Mouse (Mus musculus) hindbrain, embryonic 14.5 days (tissue): ENCODE measurements around the gene Mettl25. TPM values are rescaled to one million over a fixed set of nuclear protein-coding genes. Genes with fewer than 3 reads are reported as not detected.
A peak's percentile ranks its signal among the peaks of the same experiment; 100 is the strongest.

Source experiments
- ATAC-seq: fragments of 200-750 bp; cut with Nextera tagmentation; 2 replicates; pipeline ENCODE4 v1.8.0; 2017; ENCODE audit warnings: moderate number of reproducible peaks, mild to moderate bottlenecking, moderate TSS enrichment, moderate library complexity; ENCODE audit not compliant: low FRiP score
- DNase-seq: peaks from one replicate; pipeline ENCODE4 v3.0.0-alpha.2; 2015; ENCODE audit warnings: low spot score
- H3K27ac ChIP-seq: fragments of 300-500 bp; sonication (generic); 2 replicates; pipeline ENCODE4 v1.5.1; 2014; ENCODE audit warnings: mild to moderate bottlenecking, moderate library complexity
- H3K27me3 ChIP-seq: fragments of 300-500 bp; sonication (generic); 2 replicates; pipeline ENCODE4 v1.6.1; 2014; ENCODE audit warnings: mild to moderate bottlenecking, low read length, mixed read lengths; ENCODE audit not compliant: control insufficient read depth, insufficient read depth
- H3K36me3 ChIP-seq: fragments of 300-500 bp; sonication (generic); replicated peaks from 2 replicates; pipeline ENCODE4 v1.6.1; 2014; ENCODE audit not compliant: control insufficient read depth, insufficient read depth
- H3K4me1 ChIP-seq: fragments of 300-500 bp; sonication (generic); replicated peaks from 2 replicates; pipeline ENCODE4 v1.6.1; 2014; ENCODE audit warnings: antibody characterized with exemption, low read length, mixed read lengths; ENCODE audit not compliant: control insufficient read depth, insufficient read depth
- H3K4me2 ChIP-seq: fragments of 300-500 bp; sonication (generic); replicated peaks from 2 replicates; pipeline ENCODE4 v1.6.1; 2014; ENCODE audit warnings: mild to moderate bottlenecking, moderate library complexity
- H3K4me3 ChIP-seq: fragments of 300-500 bp; sonication (generic); replicated peaks from 2 replicates; pipeline ENCODE4 v1.5.1; 2014; ENCODE audit warnings: mild to moderate bottlenecking, low read length
- H3K9ac ChIP-seq: fragments of 300-500 bp; sonication (generic); 2 replicates; pipeline ENCODE4 v1.6.1; 2014
- H3K9me3 ChIP-seq: fragments of 300-500 bp; sonication (generic); 2 replicates; pipeline ENCODE4 v1.6.1; 2016; ENCODE audit warnings: low read length; ENCODE audit not compliant: control insufficient read depth
- WGBS: fragments of 180-500 bp; shearing (Covaris S2); extraction: QIAGEN DNeasy Blood & Tissue Kit; methylation state at CpG from one replicate; pipeline ENCODE4 v1.1.7; 2014; 5-methylcytosine and 5-hydroxymethylcytosine counted together
- polyA plus RNA-seq: library from polyadenylated mRNA; unstranded; fragments of >200 nt; fragmentation: Nextera tagmentation; extraction: Ambion mirVana; gene quantifications from 2 replicates; pipeline ENCODE4 v1.2.1, GENCODE M21; 2014

Gene Mettl25
- polyA plus RNA-seq, 1 experiment from 2014 or later: 17.8 TPM

- no peaks in the 10 kb centered on the region for H3K27me3 ChIP-seq
- ATAC-seq (no peak), DNase-seq (no peak)
Observed at GRCm38 (mm10) chr10:105760046-105760445, 81.1 kb downstream of the Mettl25 start.

GRCm38 (mm10) chr10:105753831-105754605 lies 87.2 kb downstream of the Mettl25 start:
- ATAC-seq (no peak), DNase-seq (no peak)
- H3K4me2 ChIP-seq: no peak overlapping the region
- H3K4me3 ChIP-seq: no peak overlapping the region
- no peaks in the 10 kb centered on the region for H3K27me3 ChIP-seq
- H3K4me1 ChIP-seq: no peaks in the 10 kb centered on the region
- H3K27ac ChIP-seq: no peak overlapping the region
- no peaks in the 10 kb centered on the region for H3K36me3 ChIP-seq
- WGBS: 75% methylated on average over 5 of the region's 5 CpGs
- H3K9ac ChIP-seq: no peak overlapping the region
- no peaks in the 10 kb centered on the region for H3K9me3 ChIP-seq

More at GRCm38 (mm10) chr10:105760046-105760445, 81.1 kb downstream of the Mettl25 start:
- Histone ChIP-seq H3K4me1 (no peaks in the 10 kb centered on the region), H3K4me2 (no peak overlapping the region), H3K4me3 (no peak overlapping the region), H3K27ac (no peak overlapping the region), H3K36me3 (no peaks in the 10 kb centered on the region), H3K9me3 (no peaks in the 10 kb centered on the region), H3K9ac (no peak overlapping the region)
- WGBS: 78% methylated on average over 7 of the region's 7 CpGs

GRCm38 (mm10) chr10:105746019-105746418 lies 95.2 kb downstream of the Mettl25 start:
- Histone ChIP-seq H3K9ac (no peak overlapping the region), H3K27me3 (no peaks in the 10 kb centered on the region), H3K36me3 (no peaks in the 10 kb centered on the region), H3K4me2 (no peak overlapping the region), H3K4me1 (no peaks in the 10 kb centered on the region), H3K27ac (no peak overlapping the region), H3K9me3 (no peaks in the 10 kb centered on the region), H3K4me3 (no peak overlapping the region)
- WGBS: 82% methylated on average over 1 of the region's 1 CpGs
- no peak for DNase-seq
- no peak for ATAC-seq

GRCm38 (mm10) chr10:105741736-105742135 lies 99.4 kb downstream of the Mettl25 start:
- Histone ChIP-seq H3K4me1 (no peaks in the 10 kb centered on the region), H3K4me2 (no peak overlapping the region), H3K9me3 (no peaks in the 10 kb centered on the region), H3K27ac (no peak overlapping the region), H3K27me3 (no peaks in the 10 kb centered on the region), H3K9ac (no peak overlapping the region), H3K36me3 (no peaks in the 10 kb centered on the region), H3K4me3 (no peak overlapping the region)
- ATAC-seq (peak; percentile 68; the same call in 1 of the 2 replicates), DNase-seq (peak; percentile 35)
- 54% methylated on average over 6 of the region's 6 CpGs for WGBS

GRCm38 (mm10) chr10:105738942-105739341 lies 102.2 kb downstream of the Mettl25 start:
- DNase-seq: no peak
- H3K27me3 ChIP-seq: no peaks in the 10 kb centered on the region
- no peak overlapping the region for H3K4me2 ChIP-seq
- no peaks in the 10 kb centered on the region for H3K4me1 ChIP-seq
- no peak overlapping the region for H3K9ac ChIP-seq
- 81% methylated on average over 5 of the region's 5 CpGs for WGBS
- ATAC-seq: no peak
- H3K36me3 ChIP-seq: no peaks in the 10 kb centered on the region
- H3K9me3 ChIP-seq: no peaks in the 10 kb centered on the region
- no peak overlapping the region for H3K4me3 ChIP-seq
- H3K27ac ChIP-seq: no peak overlapping the region

GRCm38 (mm10) chr10:105727798-105728197 lies 113.4 kb downstream of the Mettl25 start:
- H3K9ac ChIP-seq: no peak overlapping the region
- WGBS: 59% methylated on average over 2 of the region's 2 CpGs
- H3K36me3 ChIP-seq: no peaks in the 10 kb centered on the region

GRCm38 (mm10) chr10:105727353-105727752 lies 113.8 kb downstream of the Mettl25 start:
- Histone ChIP-seq H3K9me3 (no peaks in the 10 kb centered on the region), H3K9ac (no peak overlapping the region), H3K27ac (no peak overlapping the region), H3K4me1 (no peaks in the 10 kb centered on the region), H3K4me2 (no peak overlapping the region), H3K36me3 (no peaks in the 10 kb centered on the region), H3K27me3 (no peaks in the 10 kb centered on the region), H3K4me3 (no peak overlapping the region)
- DNase-seq: no peak
- no peak for ATAC-seq
- WGBS: 56% methylated on average over 6 of the region's 6 CpGs

More at GRCm38 (mm10) chr10:105727798-105728197, 113.4 kb downstream of the Mettl25 start:
- DNase-seq (no peak), ATAC-seq (no peak)
- no peaks in the 10 kb centered on the region for H3K4me1 ChIP-seq
- no peak overlapping the region for H3K27ac ChIP-seq
- no peaks in the 10 kb centered on the region for H3K27me3 ChIP-seq
- no peak overlapping the region for H3K4me3 ChIP-seq
- no peaks in the 10 kb centered on the region for H3K9me3 ChIP-seq
- H3K4me2 ChIP-seq: no peak overlapping the region

- Histone ChIP-seq H3K4me1 (no peaks in the 10 kb centered on the region), H3K4me2 (no peak overlapping the region), H3K27ac (no peak overlapping the region), H3K4me3 (no peak overlapping the region), H3K27me3 (no peaks in the 10 kb centered on the region), H3K9ac (no peak overlapping the region), H3K9me3 (no peaks in the 10 kb centered on the region), H3K36me3 (no peaks in the 10 kb centered on the region)
- 8% methylated on average over 6 of the region's 6 CpGs for WGBS
- ATAC-seq (no peak), DNase-seq (peak; percentile 86)
Observed at GRCm38 (mm10) chr10:105714844-105715243, 126.3 kb downstream of the Mettl25 start.

- no peaks in the 10 kb centered on the region for H3K36me3 ChIP-seq
- H3K9me3 ChIP-seq: no peaks in the 10 kb centered on the region
- DNase-seq: no peak
- no peak overlapping the region for H3K27ac ChIP-seq
- no peaks in the 10 kb centered on the region for H3K27me3 ChIP-seq
- no peaks in the 10 kb centered on the region for H3K4me1 ChIP-seq
- H3K4me3 ChIP-seq: no peak overlapping the region
- no peak for ATAC-seq
- 65% methylated on average over 4 of the region's 4 CpGs for WGBS
- H3K9ac ChIP-seq: no peak overlapping the region
- H3K4me2 ChIP-seq: no peak overlapping the region
Observed at GRCm38 (mm10) chr10:105714366-105714765, 126.8 kb downstream of the Mettl25 start.
